ENCODE assay signal across 17 mouse cellular contexts in genomic region chr3:85583194-85583593, GRCm38 (mm10).
"Had no signal": no experiment of that assay in that cellular context is flagged by ENCODE, and none has a peak within 500 bp of the region (broad histone marks: within the 10 kb centered on the region; RNA-seq: fewer than 3 reads in every experiment).

No protein-coding gene starts in this region.

- DNase-seq: kidney, adult 11 months; kidney, adult 8-10 months; kidney, postnatal 10 days; kidney, postnatal 36 days; liver, embryonic 13.5 days; lung, adult 2 months; lung, postnatal 14 days; lung, postnatal 4 days; midbrain, embryonic 14.5 days; right cerebral cortex, postnatal 25 days; spleen, adult 18-20 months; thymus, postnatal 25 days had no signal

- H3K4me3 ChIP-seq: kidney, embryonic 15.5 days; liver, embryonic 13.5 days; neural tube, embryonic 12.5 days; neural tube, embryonic 15.5 days; stomach, embryonic 15.5 days had no signal

- H3K27ac ChIP-seq: kidney, embryonic 15.5 days; liver, embryonic 13.5 days; neural tube, embryonic 12.5 days; neural tube, embryonic 15.5 days; stomach, embryonic 15.5 days had no signal

- H3K27me3 ChIP-seq: kidney, embryonic 15.5 days; liver, embryonic 13.5 days; neural tube, embryonic 12.5 days; neural tube, embryonic 15.5 days; stomach, embryonic 15.5 days had no signal

- H3K36me3 ChIP-seq: liver, embryonic 13.5 days; neural tube, embryonic 12.5 days; neural tube, embryonic 15.5 days; stomach, embryonic 15.5 days had no signal

- H3K4me2 ChIP-seq: kidney, embryonic 15.5 days; liver, embryonic 13.5 days; midbrain, embryonic 11.5 days; neural tube, embryonic 12.5 days; neural tube, embryonic 15.5 days; stomach, embryonic 15.5 days had no signal
